Mouse (Mus musculus) ovary, postnatal 10 days (tissue): ENCODE measurements around the gene Crnn.

ENCODE experiments used
- DNase-seq: peaks from one replicate; pipeline ENCODE4 v3.0.0; 2022; ENCODE audit warnings: low spot score

The Crnn gene

GRCm38 (mm10) chr3:93144510-93145051, at the start of gene Crnn:
Gene Crnn, plus strand, starts transcription at chr3:93144787.
- DNase-seq, result no peak

GRCm38 (mm10) chr3:93096447-93096846, 48.1 kb upstream of the Crnn start:
- no peak for DNase-seq

- no peak for DNase-seq
These were observed 32.9 kb upstream of the Crnn start for GRCm38 (mm10) chr3:93111668-93112067.

GRCm38 (mm10) chr3:93114481-93114880, 30.1 kb upstream of the Crnn start:
- DNase-seq, result no peak

- no peak for DNase-seq
These were observed 25.5 kb upstream of the Crnn start for GRCm38 (mm10) chr3:93119101-93119500.

GRCm38 (mm10) chr3:93128052-93128451, 16.5 kb upstream of the Crnn start:
- DNase-seq, result no peak

- DNase-seq, result no peak
These were observed 15.5 kb upstream of the Crnn start for GRCm38 (mm10) chr3:93129076-93129475.

GRCm38 (mm10) chr3:93130460-93130859, 14.1 kb upstream of the Crnn start:
- peak; percentile 4 for DNase-seq

- no peak for DNase-seq
These were observed 17.9 kb downstream of the Crnn start for GRCm38 (mm10) chr3:93162502-93162901.

GRCm38 (mm10) chr3:93162996-93163592, 18.5 kb downstream of the Crnn start:
- no peak for DNase-seq

GRCm38 (mm10) chr3:93180856-93181255, 36.3 kb downstream of the Crnn start:
- DNase-seq, result no peak

GRCm38 (mm10) chr3:93196978-93197377, 52.4 kb downstream of the Crnn start, which contains the start of gene Flg2:
Gene Flg2, plus strand, starts transcription at chr3:93197278.
- DNase-seq, result no peak
